Mouse (Mus musculus) heart, postnatal 0 days (tissue): ENCODE data around the gene Fyb.

Experiments
- CTCF ChIP-seq: IDR thresholded peaks from 2 replicates; pipeline ENCODE4 v1.5.1; 2016; ENCODE audit warnings: antibody characterized with exemption, control low read depth, low read depth
- EP300 ChIP-seq: IDR thresholded peaks from 2 replicates; pipeline ENCODE4 v1.6.1; 2016; ENCODE audit warnings: antibody characterized with exemption, low read depth

GRCm38 (mm10) chr15:6557552-6557951 is 34.9 kb downstream of the Fyb start:
- TF ChIP-seq CTCF = no peak
- TF ChIP-seq EP300 = no peak
